8 mouse cellular contexts compared by ENCODE assay signal in genomic region chr10:19691771-19692170, GRCm38 (mm10). TPM values are rescaled to one million over a fixed set of nuclear protein-coding genes. Genes with fewer than 3 reads are reported as not detected.
DNase-seq lines count a peak whose midpoint lies in the region; ATAC-seq and TF ChIP-seq lines count a peak whose summit lies in the region.

No protein-coding gene starts in this region.

- no peaks in the 10 kb centered on the region for H3K27me3 ChIP-seq in heart, postnatal 0 days (ENCODE audit: control insufficient read depth, insufficient read depth, low read length)
- H3K27me3 ChIP-seq in thymus, adult 2 months (ENCODE audit: control insufficient read depth, insufficient read depth, low read length): no peaks in the 10 kb centered on the region
- H3K27me3 ChIP-seq in midbrain, embryonic 14.5 days (ENCODE audit: control insufficient read depth, insufficient read depth, low read length): no peaks in the 10 kb centered on the region
- H3K27me3 ChIP-seq in midbrain, embryonic 15.5 days (replicated peaks): no peaks in the 10 kb centered on the region

- TF ChIP-seq CTCF in heart, postnatal 0 days (IDR thresholded peaks at IDR 0.05; ENCODE audit: low read depth): no peak
- no peak for TF ChIP-seq CTCF in thymus, adult 2 months (IDR thresholded peaks at IDR 0.05; ENCODE audit: borderline replicate concordance, control insufficient read depth, extremely low read depth, insufficient read depth, low read length, poor library complexity)

- no peaks in the 10 kb centered on the region for H3K9me3 ChIP-seq in heart, postnatal 0 days (replicated peaks; ENCODE audit: control insufficient read depth, low read length)
- no peaks in the 10 kb centered on the region for H3K9me3 ChIP-seq in midbrain, embryonic 14.5 days (ENCODE audit: control insufficient read depth, low read length)
- H3K9me3 ChIP-seq in midbrain, embryonic 15.5 days: no peaks in the 10 kb centered on the region

- intact Hi-C loops in left cerebral cortex, postnatal 14 days (cut with DNase I): loop anchor here (5.0 to 10.0 kb wide), 2 partner anchors 197 to 449 kb away; no protein-coding TSS in a partner anchor

- no peak overlapping the region for H3K4me3 ChIP-seq in heart, postnatal 0 days (ENCODE audit: low read depth, low read length)
- peak overlapping the region; percentile 19; the same call in 1 of the 2 replicates for H3K4me3 ChIP-seq in thymus, adult 2 months (ENCODE audit: control insufficient read depth, insufficient read depth, low read length)
- H3K4me3 ChIP-seq in midbrain, embryonic 14.5 days (replicated peaks; ENCODE audit: low read depth, low read length): no peak overlapping the region
- H3K4me3 ChIP-seq in midbrain, embryonic 15.5 days: no peak overlapping the region

- peak; percentile 64; the same call in 1 of the 2 replicates for TF ChIP-seq POLR2A in thymus, adult 2 months (IDR thresholded peaks at IDR 0.05; ENCODE audit: control insufficient read depth, extremely low read depth, insufficient read depth, low read length, poor library complexity)

- no peaks in the 10 kb centered on the region for H3K36me3 ChIP-seq in heart, postnatal 0 days (replicated peaks; ENCODE audit: control insufficient read depth, insufficient read depth, low read length)
- no peaks in the 10 kb centered on the region for H3K36me3 ChIP-seq in thymus, adult 2 months (ENCODE audit: control insufficient read depth, insufficient read depth, low read length)
- H3K36me3 ChIP-seq in midbrain, embryonic 14.5 days (ENCODE audit: control insufficient read depth, insufficient read depth, low read length): no peaks in the 10 kb centered on the region
- H3K36me3 ChIP-seq in midbrain, embryonic 15.5 days (replicated peaks): no peaks in the 10 kb centered on the region

- DNase-seq in left cerebral cortex, postnatal 14 days (ENCODE audit: low spot score in 2 of 2): peak; percentile 21 to 32
- no peak for DNase-seq in left cerebral cortex, adult 18-20 months (ENCODE audit: low spot score in 2 of 2)
- DNase-seq in heart, postnatal 0 days (ENCODE audit: low spot score): peak; percentile 29
- DNase-seq in lung, postnatal 10 days: peak; percentile 50
- peak; percentile 84 for DNase-seq in thymus, adult 2 months
- no peak for DNase-seq in midbrain, embryonic 14.5 days
- no peak for DNase-seq in frontal cortex, postnatal 25 days (ENCODE audit: low spot score in 2 of 2)

- peak overlapping the region; percentile 75; the same call in 1 of the 2 replicates for H3K27ac ChIP-seq in heart, postnatal 0 days (ENCODE audit: low read depth)
- peak overlapping the region; percentile 97 for H3K27ac ChIP-seq in thymus, adult 2 months (ENCODE audit: control insufficient read depth, insufficient read depth, low read length)
- no peak overlapping the region for H3K27ac ChIP-seq in midbrain, embryonic 14.5 days (replicated peaks; ENCODE audit: low read depth, low read length)
- no peak overlapping the region for H3K27ac ChIP-seq in midbrain, embryonic 15.5 days

- no peak for ATAC-seq in heart, postnatal 0 days (ENCODE audit: insufficient read depth, low read depth)
- no peak for ATAC-seq in midbrain, embryonic 14.5 days (ENCODE audit: low FRiP score, low TSS enrichment)
- no peak for ATAC-seq in midbrain, embryonic 15.5 days (replicated peaks)

- H3K4me2 ChIP-seq in heart, postnatal 0 days (ENCODE audit: low read depth, low read length): peak overlapping the region; percentile 22; the same call in 1 of the 2 replicates
- no peak overlapping the region for H3K4me2 ChIP-seq in midbrain, embryonic 14.5 days (ENCODE audit: low read length)
- no peak overlapping the region for H3K4me2 ChIP-seq in midbrain, embryonic 15.5 days

- no peaks in the 10 kb centered on the region for H3K4me1 ChIP-seq in heart, postnatal 0 days (ENCODE audit: control insufficient read depth, insufficient read depth)
- peaks cover 18% of the 10 kb centered on the region for H3K4me1 ChIP-seq in thymus, adult 2 months (replicated peaks; ENCODE audit: control insufficient read depth, insufficient read depth, low read length)
- no peaks in the 10 kb centered on the region for H3K4me1 ChIP-seq in midbrain, embryonic 14.5 days (ENCODE audit: control insufficient read depth, insufficient read depth, low read length)
- H3K4me1 ChIP-seq in midbrain, embryonic 15.5 days: no peaks in the 10 kb centered on the region

- no peak overlapping the region for H3K9ac ChIP-seq in heart, postnatal 0 days (replicated peaks; ENCODE audit: low read depth, low read length)
- H3K9ac ChIP-seq in midbrain, embryonic 14.5 days (replicated peaks; ENCODE audit: low read length): no peak overlapping the region
- H3K9ac ChIP-seq in midbrain, embryonic 15.5 days: no peak overlapping the region

- no peak for TF ChIP-seq EP300 in heart, postnatal 0 days (IDR thresholded peaks at IDR 0.05; ENCODE audit: low read depth)

- 37% methylated on average over 13 of the region's 13 CpGs for WGBS in heart, postnatal 0 days
- 2% methylated on average over 13 of the region's 13 CpGs for WGBS in thymus, adult 2 months
- 93% methylated on average over 13 of the region's 13 CpGs for WGBS in midbrain, embryonic 14.5 days
- 86% methylated on average over 13 of the region's 13 CpGs for WGBS in midbrain, embryonic 15.5 days

RNA-seq across cellular contexts. Expression of gene Il20ra, which starts 20.6 kb away (rescaled TPM):
- under 1 TPM; 0.32 to 0.33 TPM for total RNA-seq in left cerebral cortex, postnatal 14 days (2021)
- total RNA-seq in left cerebral cortex, adult 18-20 months (2021): under 1 TPM; 0.33 to 0.35 TPM
- total RNA-seq in heart, postnatal 0 days (2014; rRNA removed; ENCODE audit: low replicate concordance): not detected in 2 replicates
- polyA plus RNA-seq in heart, postnatal 0 days (2015; fragmentation: Nextera tagmentation; extraction: Ambion mirVana): not detected in 2 replicates
- polyA plus RNA-seq in thymus, adult 2 months (2012; rRNA removed): 0.09 and 0.11 TPM in 2 replicates
- polyA plus RNA-seq in midbrain, embryonic 14.5 days (2014; fragmentation: Nextera tagmentation; extraction: Ambion mirVana): 0.26 and 0.65 TPM in 2 replicates
- 0.49 and 0.50 TPM in 2 replicates for polyA plus RNA-seq in midbrain, embryonic 15.5 days (2015; fragmentation: Nextera tagmentation; extraction: Ambion mirVana)

Comparison
In these comparisons a context has a peak if more than half of its experiments do, and no peak if none do; other contexts are left out.
1. DNase-seq: peak in left cerebral cortex, postnatal 14 days (2 of 2), heart, postnatal 0 days (single experiment), lung, postnatal 10 days (single experiment) and thymus, adult 2 months (single experiment); none in left cerebral cortex, adult 18-20 months (0 of 2), midbrain, embryonic 14.5 days (single experiment) and frontal cortex, postnatal 25 days (0 of 2).
2. H3K27ac ChIP-seq: peak in heart, postnatal 0 days (single experiment) and thymus, adult 2 months (single experiment); none in midbrain, embryonic 14.5 days (single experiment) and midbrain, embryonic 15.5 days (single experiment).